Comparison of ENCODE assay signal across 13 mouse cellular contexts in genomic region chr2:49815696-49816320, GRCm38 (mm10).
"Had no signal": no experiment of that assay in that cellular context is flagged by ENCODE, and none has a peak within 500 bp of the region (broad histone marks: within the 10 kb centered on the region; RNA-seq: fewer than 3 reads in every experiment).

No protein-coding gene starts in this region.

- H3K4me3 ChIP-seq: hindbrain, embryonic 15.5 days; kidney, embryonic 15.5 days; limb, embryonic 10.5 days; liver, embryonic 12.5 days; midbrain, embryonic 12.5 days had no signal

- H3K27ac ChIP-seq: hindbrain, embryonic 15.5 days; kidney, embryonic 15.5 days; limb, embryonic 10.5 days; liver, embryonic 12.5 days; midbrain, embryonic 12.5 days had no signal

- H3K4me1 ChIP-seq: liver, embryonic 12.5 days; midbrain, embryonic 12.5 days had no signal

- H3K4me2 ChIP-seq: hindbrain, embryonic 15.5 days; kidney, embryonic 15.5 days; liver, embryonic 12.5 days; midbrain, embryonic 12.5 days had no signal

- ATAC-seq: liver, embryonic 12.5 days; lung, postnatal 0 days had no signal

- DNase-seq: kidney, adult 2 months; kidney, postnatal 14 days; layer of hippocampus, adult 9-11 months; layer of hippocampus, postnatal 36 days; lung, postnatal 4 days; right cerebral cortex, adult 18-20 months; thymus, postnatal 14 days had no signal

- H3K36me3 ChIP-seq: hindbrain, embryonic 15.5 days; kidney, embryonic 15.5 days; limb, embryonic 10.5 days; liver, embryonic 12.5 days; midbrain, embryonic 12.5 days had no signal

- H3K9me3 ChIP-seq: hindbrain, embryonic 15.5 days; kidney, embryonic 15.5 days; limb, embryonic 10.5 days; liver, embryonic 12.5 days; midbrain, embryonic 12.5 days had no signal

- H3K27me3 ChIP-seq: hindbrain, embryonic 15.5 days; kidney, embryonic 15.5 days; liver, embryonic 12.5 days; midbrain, embryonic 12.5 days had no signal

- H3K9ac ChIP-seq: hindbrain, embryonic 15.5 days; kidney, embryonic 15.5 days; liver, embryonic 12.5 days; midbrain, embryonic 12.5 days had no signal
